Mouse (Mus musculus) granulocyte monocyte progenitor cell, adult 5-6 weeks (primary cell): ENCODE results near the gene Sirpb1a. TPM values are rescaled to one million over a fixed set of nuclear protein-coding genes. Genes with fewer than 3 reads are reported as not detected.
"Not testable (repeated sequence)": the region's sequence is repeated elsewhere in the genome, so short reads cannot be mapped to it uniquely, and the experiment has no call there.

ENCODE experiments used
- ATAC-seq: replicated peaks from 2 replicates; pipeline ENCODE4 v1.8.0; 2016; ENCODE audit warnings: mild to moderate bottlenecking, moderate TSS enrichment, inconsistent platforms; ENCODE audit not compliant: poor library complexity, severe bottlenecking
- total RNA-seq, 2 experiments: library from RNA; stranded (forward) in 1 of 2; stranded (reverse) in 1 of 2; fragments of 200-712, 200-1000 nt in 1 of 2; fragments of >200 nt in 1 of 2; fragmentation: Nextera tagmentation in 1 of 2; gene quantifications; 2 replicates each; pipeline ENCODE4 v1.2.3; 2014 to 2017

Sirpb1a gene
- total RNA-seq (2014; fragmentation: Nextera tagmentation), result not detected in 2 replicates
- not detected in 2 replicates for total RNA-seq (2017)

- peak; percentile 54 for ATAC-seq
These were observed at the start of gene Sirpb1a for GRCm38 (mm10) chr3:15426447-15426846. Gene Sirpb1a (minus strand): TSS chr3:15426520.

GRCm38 (mm10) chr3:15474831-15475230, 48.5 kb upstream of the Sirpb1a start:
- peak; percentile 89 for ATAC-seq

GRCm38 (mm10) chr3:15470158-15470557, 43.8 kb upstream of the Sirpb1a start:
- ATAC-seq, result peak; percentile 76

- peak; percentile 74 for ATAC-seq
These were observed 17.6 kb upstream of the Sirpb1a start for GRCm38 (mm10) chr3:15443936-15444335.

GRCm38 (mm10) chr3:15439844-15440243, 13.5 kb upstream of the Sirpb1a start:
- ATAC-seq, result peak; percentile 89

- peak; percentile 99 for ATAC-seq
These were observed 1.6 kb upstream of the Sirpb1a start for GRCm38 (mm10) chr3:15427917-15428316.

GRCm38 (mm10) chr3:15355690-15356089, 70.6 kb downstream of the Sirpb1a start:
- ATAC-seq, result not testable (repeated sequence)

- ATAC-seq, result peak; percentile 80
These were observed 76.0 kb downstream of the Sirpb1a start for GRCm38 (mm10) chr3:15350318-15350717.

- peak; percentile 73 for ATAC-seq
These were observed 80.7 kb downstream of the Sirpb1a start for GRCm38 (mm10) chr3:15345606-15346005.

- peak; percentile 52 for ATAC-seq
These were observed 86.0 kb downstream of the Sirpb1a start for GRCm38 (mm10) chr3:15340287-15340686.

GRCm38 (mm10) chr3:15334182-15334581, 92.1 kb downstream of the Sirpb1a start:
- no peak for ATAC-seq

- peak; percentile 79 for ATAC-seq
These were observed 94.3 kb downstream of the Sirpb1a start, which contains the start of gene Gm9733 for GRCm38 (mm10) chr3:15332063-15332462. Gene Gm9733 (minus strand): TSS chr3:15332302.

GRCm38 (mm10) chr3:15331545-15331944, 94.8 kb downstream of the Sirpb1a start:
- peak; percentile 89 for ATAC-seq

GRCm38 (mm10) chr3:15329549-15329948, 96.8 kb downstream of the Sirpb1a start:
- no peak for ATAC-seq

Other genes with a start within 250 kb of the Sirpb1a start
- 6.4 and 13.1 TPM in 2 replicates for gene Gm9733, start 94.2 kb downstream of the Sirpb1a start, total RNA-seq (2014; fragmentation: Nextera tagmentation)
- gene Gm9733, start 94.2 kb downstream of the Sirpb1a start, total RNA-seq (2017), result 2.9 and 6.4 TPM in 2 replicates
- gene Sirpb1b, start 148.5 kb upstream of the Sirpb1a start, total RNA-seq (2014; fragmentation: Nextera tagmentation), result not detected in 2 replicates
- 0.82 TPM in 1 of 2 replicates, not detected in the other for gene Sirpb1b, start 148.5 kb upstream of the Sirpb1a start, total RNA-seq (2017)